22 mouse cellular contexts compared by ENCODE assay signal in the genomic region with DNA sequence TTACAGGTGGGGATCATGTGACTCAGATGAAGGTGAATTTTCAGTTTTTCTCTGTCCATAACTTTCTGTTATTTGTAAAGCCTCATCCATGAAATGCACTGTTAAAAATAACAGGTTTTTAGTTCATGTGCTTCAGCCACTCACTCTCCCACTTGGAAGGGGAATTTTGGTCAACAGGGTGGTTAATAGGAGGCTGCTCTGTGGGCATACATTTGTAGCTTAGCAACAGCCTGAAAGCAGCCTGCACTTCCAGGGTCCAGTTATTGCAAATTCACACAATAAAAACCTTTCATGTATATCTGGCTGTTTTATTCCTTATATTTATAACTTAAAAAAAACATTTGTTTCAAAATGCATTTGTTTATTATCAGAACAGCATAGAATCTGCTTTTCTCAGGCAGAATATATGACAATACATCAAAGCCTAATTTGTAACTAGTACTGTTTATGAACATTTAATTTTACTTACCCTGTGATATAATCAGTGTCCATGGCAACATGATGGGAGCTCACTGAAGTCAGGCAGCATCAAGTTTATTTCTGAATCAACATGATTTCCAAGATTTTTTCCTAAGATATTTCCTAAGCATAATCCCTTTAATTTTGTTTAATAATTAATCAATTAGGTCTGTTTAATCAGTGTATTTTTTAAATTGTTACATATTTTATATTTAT.
DNase-seq lines count a peak whose midpoint lies in the region; ATAC-seq lines count a peak whose summit lies in the region.
"Had no signal": no experiment of that assay in that cellular context is flagged by ENCODE, and none has a peak within 500 bp of the region (broad histone marks: within the 10 kb centered on the region; RNA-seq: fewer than 3 reads in every experiment).

No protein-coding gene starts in this region.

- no peaks in the 10 kb centered on the region for H3K27me3 ChIP-seq in hindbrain, embryonic 11.5 days (ENCODE audit: control insufficient read depth, insufficient read depth, low read length)
- H3K27me3 ChIP-seq in hindbrain, embryonic 13.5 days: no peaks in the 10 kb centered on the region
- no peaks in the 10 kb centered on the region for H3K27me3 ChIP-seq in forebrain, embryonic 13.5 days
- no peaks in the 10 kb centered on the region for H3K27me3 ChIP-seq in midbrain, embryonic 14.5 days (ENCODE audit: control insufficient read depth, insufficient read depth, low read length)
- H3K27me3 ChIP-seq: megakaryocyte, embryonic 14.5 days; stomach, embryonic 15.5 days had no signal

- H3K4me1 ChIP-seq in hindbrain, embryonic 11.5 days (replicated peaks; ENCODE audit: control insufficient read depth, insufficient read depth, low read length): no peaks in the 10 kb centered on the region
- H3K4me1 ChIP-seq in hindbrain, embryonic 13.5 days (replicated peaks): no peaks in the 10 kb centered on the region
- H3K4me1 ChIP-seq in forebrain, embryonic 13.5 days: no peaks in the 10 kb centered on the region
- H3K4me1 ChIP-seq in midbrain, embryonic 14.5 days (ENCODE audit: control insufficient read depth, insufficient read depth, low read length): no peaks in the 10 kb centered on the region
- H3K4me1 ChIP-seq: megakaryocyte, embryonic 14.5 days; stomach, embryonic 15.5 days had no signal

- H3K27ac ChIP-seq in hindbrain, embryonic 11.5 days (ENCODE audit: low read depth, low read length): no peak overlapping the region
- no peak overlapping the region for H3K27ac ChIP-seq in hindbrain, embryonic 13.5 days
- H3K27ac ChIP-seq in forebrain, embryonic 13.5 days: no peak overlapping the region
- H3K27ac ChIP-seq in midbrain, embryonic 14.5 days (replicated peaks; ENCODE audit: low read depth, low read length): no peak overlapping the region
- H3K27ac ChIP-seq: gastrocnemius, adult 2 months; left cerebral cortex, adult 2 months; stomach, embryonic 15.5 days had no signal

- DNase-seq in hindbrain, embryonic 11.5 days (ENCODE audit: low spot score): no peak
- peak; percentile 21 for DNase-seq in brain, adult 2 months (ENCODE audit: low read depth, low spot score)
- DNase-seq in midbrain, embryonic 14.5 days: peak; percentile 53
- DNase-seq in gastrocnemius, postnatal 25 days: no peak
- no peak for DNase-seq in cerebellum, adult 11 months
- DNase-seq: cerebellum, adult 9-11 months; gastrocnemius, adult 2 months; heart, postnatal 14 days; kidney, adult 9 months; kidney, postnatal 36 days; layer of hippocampus, adult 9-11 months; lung, adult 18-20 months; lung, postnatal 14 days; thymus, adult 2 months had no signal

- H3K9ac ChIP-seq in hindbrain, embryonic 11.5 days (ENCODE audit: low read depth, low read length): no peak overlapping the region
- no peak overlapping the region for H3K9ac ChIP-seq in hindbrain, embryonic 13.5 days
- H3K9ac ChIP-seq in forebrain, embryonic 13.5 days: no peak overlapping the region
- H3K9ac ChIP-seq in midbrain, embryonic 14.5 days (replicated peaks; ENCODE audit: low read length): no peak overlapping the region
- H3K9ac ChIP-seq: stomach, embryonic 15.5 days had no signal

- no peak overlapping the region for H3K4me3 ChIP-seq in hindbrain, embryonic 11.5 days (ENCODE audit: low read depth, low read length)
- no peak overlapping the region for H3K4me3 ChIP-seq in hindbrain, embryonic 13.5 days
- no peak overlapping the region for H3K4me3 ChIP-seq in forebrain, embryonic 13.5 days
- H3K4me3 ChIP-seq in midbrain, embryonic 14.5 days (replicated peaks; ENCODE audit: low read depth, low read length): no peak overlapping the region
- H3K4me3 ChIP-seq: gastrocnemius, adult 2 months; left cerebral cortex, adult 2 months; megakaryocyte, embryonic 14.5 days; myocyte; stomach, embryonic 15.5 days had no signal

- H3K4me2 ChIP-seq in hindbrain, embryonic 11.5 days (replicated peaks; ENCODE audit: low read depth, low read length): no peak overlapping the region
- no peak overlapping the region for H3K4me2 ChIP-seq in hindbrain, embryonic 13.5 days
- H3K4me2 ChIP-seq in forebrain, embryonic 13.5 days: no peak overlapping the region
- H3K4me2 ChIP-seq in midbrain, embryonic 14.5 days (ENCODE audit: low read length): no peak overlapping the region
- H3K4me2 ChIP-seq: heart, embryonic 11.5 days; liver, embryonic 11.5 days; stomach, embryonic 15.5 days had no signal

- no peaks in the 10 kb centered on the region for H3K36me3 ChIP-seq in hindbrain, embryonic 11.5 days (ENCODE audit: control insufficient read depth, insufficient read depth, low read length)
- no peaks in the 10 kb centered on the region for H3K36me3 ChIP-seq in hindbrain, embryonic 13.5 days
- no peaks in the 10 kb centered on the region for H3K36me3 ChIP-seq in forebrain, embryonic 13.5 days (ENCODE audit: poor library complexity, severe bottlenecking)
- no peaks in the 10 kb centered on the region for H3K36me3 ChIP-seq in midbrain, embryonic 14.5 days (ENCODE audit: control insufficient read depth, insufficient read depth, low read length)
- H3K36me3 ChIP-seq: stomach, embryonic 15.5 days had no signal

- ATAC-seq in hindbrain, embryonic 11.5 days (ENCODE audit: low FRiP score): 0 out of 2 replicates have a peak, but pooled peaks have one; percentile 56
- ATAC-seq in hindbrain, embryonic 13.5 days (ENCODE audit: low FRiP score): no peak
- peak; percentile 59; the same call in 1 of the 2 replicates for ATAC-seq in forebrain, embryonic 13.5 days
- ATAC-seq in midbrain, embryonic 14.5 days (ENCODE audit: low FRiP score, low TSS enrichment): no peak

- no peaks in the 10 kb centered on the region for H3K9me3 ChIP-seq in hindbrain, embryonic 11.5 days (ENCODE audit: control insufficient read depth, low read length)
- H3K9me3 ChIP-seq in hindbrain, embryonic 13.5 days: no peaks in the 10 kb centered on the region
- no peaks in the 10 kb centered on the region for H3K9me3 ChIP-seq in forebrain, embryonic 13.5 days (replicated peaks)
- H3K9me3 ChIP-seq in midbrain, embryonic 14.5 days (ENCODE audit: control insufficient read depth, low read length): no peaks in the 10 kb centered on the region
- H3K9me3 ChIP-seq: megakaryocyte, embryonic 14.5 days; stomach, embryonic 15.5 days had no signal

Comparison
In these comparisons a context has a peak if more than half of its experiments do, and no peak if none do; other contexts are left out.
1. ATAC-seq: peak in hindbrain, embryonic 11.5 days (single experiment) and forebrain, embryonic 13.5 days (single experiment); none in hindbrain, embryonic 13.5 days (single experiment) and midbrain, embryonic 14.5 days (single experiment).
2. DNase-seq: peak in brain, adult 2 months (single experiment) and midbrain, embryonic 14.5 days (single experiment); none in hindbrain, embryonic 11.5 days (single experiment), gastrocnemius, postnatal 25 days (single experiment) and cerebellum, adult 11 months (single experiment).